Mouse (Mus musculus) splenic B cell, adult 2 months (primary cell): ENCODE measurements around the gene Rapgef6.

Experiments used
- DNase-seq: peaks from one replicate; pipeline ENCODE4 v3.0.0-alpha.2; 2011; ENCODE audit warnings: low read depth, low spot score
- H3K27me3 ChIP-seq: 2 replicates; pipeline ENCODE4 v1.6.1; 2012; ENCODE audit warnings: mild to moderate bottlenecking, low read length, moderate library complexity, mixed read lengths; ENCODE audit not compliant: control insufficient read depth, poor library complexity, insufficient read depth, severe bottlenecking
- H3K36me3 ChIP-seq: 2 replicates; pipeline ENCODE4 v1.6.1; 2012; ENCODE audit warnings: mild to moderate bottlenecking, low read length, moderate library complexity, mixed read lengths; ENCODE audit not compliant: control insufficient read depth, poor library complexity, insufficient read depth, severe bottlenecking

Gene Rapgef6

DNA sequence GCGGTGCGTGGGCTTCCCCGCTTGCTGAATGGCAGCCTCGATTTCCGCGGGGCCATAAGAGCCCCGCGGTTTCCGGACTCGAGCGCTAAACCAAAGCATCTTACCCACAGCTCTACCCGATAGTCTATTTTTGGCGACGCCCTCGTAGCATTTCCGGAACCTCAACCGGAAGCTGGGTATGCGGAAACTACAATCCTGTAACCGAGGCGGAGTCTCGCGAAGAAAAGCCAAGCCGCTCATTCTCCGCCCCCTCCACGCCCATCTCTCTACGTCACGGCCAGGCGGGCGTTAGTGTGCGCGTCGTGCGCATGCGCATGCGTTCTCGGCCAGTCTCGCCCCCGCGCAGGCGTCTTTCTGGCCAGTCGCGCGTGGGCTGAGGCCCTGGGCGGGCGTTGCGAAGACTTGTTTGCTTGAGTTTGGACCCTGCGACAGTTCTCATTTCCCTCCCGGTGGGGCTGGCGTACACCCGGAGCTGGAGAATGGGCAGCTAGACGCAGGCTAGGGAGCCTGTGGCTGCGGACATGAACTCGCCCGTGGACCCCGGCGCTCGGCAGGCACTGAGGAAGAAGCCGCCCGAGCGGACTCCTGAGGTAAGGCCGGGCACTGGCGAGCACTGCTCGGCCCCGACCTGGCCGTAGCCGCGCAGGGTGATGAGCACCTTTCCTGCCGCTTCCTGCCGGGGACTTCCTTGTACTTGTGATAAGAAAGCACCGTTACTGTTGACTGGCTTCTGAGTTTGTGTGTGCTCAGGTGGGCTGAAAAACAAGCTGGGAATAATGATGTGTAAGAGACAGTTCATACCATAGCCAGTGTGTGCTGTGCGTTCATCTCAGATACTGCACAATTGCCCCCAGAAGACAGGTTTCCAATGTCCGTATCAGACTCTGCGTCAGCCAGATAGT lies at the start of gene Rapgef6:
Gene Rapgef6 (plus strand): TSS at position 319 of the 902 bp plus-strand sequence.
- Histone ChIP-seq H3K36me3 (no peaks in the 10 kb centered on the region), H3K27me3 (no peaks in the 10 kb centered on the region)
- DNase-seq, result peak; percentile 100

DNA sequence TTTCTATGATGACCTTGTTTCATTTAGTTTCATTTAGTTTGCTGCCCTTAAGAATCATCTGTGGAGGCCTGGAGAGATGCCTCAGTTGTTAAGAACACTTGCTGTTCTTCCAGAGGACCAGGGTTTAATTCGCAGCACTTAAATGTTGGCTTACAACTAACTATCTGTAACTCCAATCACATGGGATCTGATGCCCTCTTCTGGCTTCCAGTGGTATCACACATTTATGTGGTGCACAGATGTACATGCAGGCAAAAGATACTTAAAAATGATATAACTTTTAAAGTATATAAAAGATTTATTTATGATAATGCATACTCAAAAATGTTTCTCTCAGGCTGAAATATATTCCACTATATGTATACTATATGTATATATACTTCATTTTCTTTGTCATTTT lies 44.2 kb upstream of the Rapgef6 start:
- DNase-seq, result peak; percentile 75
- Histone ChIP-seq H3K27me3 (no peaks in the 10 kb centered on the region), H3K36me3 (peaks cover 3% of the 10 kb centered on the region; the same call in 1 of the 2 replicates)

DNA sequence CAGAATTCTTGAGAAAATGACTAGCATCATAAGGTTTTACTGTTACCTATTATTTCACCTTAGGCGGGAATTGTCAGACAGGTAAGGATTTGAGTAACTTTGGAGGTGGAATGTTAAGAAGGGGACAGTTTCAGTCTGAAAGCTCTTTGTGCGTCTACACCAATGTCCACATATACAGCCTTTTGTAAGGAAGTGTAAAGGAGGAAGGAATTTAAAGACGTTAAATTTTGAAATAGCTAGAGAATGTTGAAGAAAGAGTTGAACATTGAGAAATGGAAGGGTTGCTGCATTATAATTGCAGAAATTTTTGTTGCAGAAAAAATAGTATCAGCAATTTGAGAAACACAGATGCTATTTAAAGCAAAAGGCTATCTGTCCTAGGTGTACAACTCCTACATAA lies 36.6 kb upstream of the Rapgef6 start:
- no peaks in the 10 kb centered on the region for H3K27me3 ChIP-seq
- peaks cover 6% of the 10 kb centered on the region; the same call in 1 of the 2 replicates for H3K36me3 ChIP-seq
- DNase-seq, result no peak

DNA sequence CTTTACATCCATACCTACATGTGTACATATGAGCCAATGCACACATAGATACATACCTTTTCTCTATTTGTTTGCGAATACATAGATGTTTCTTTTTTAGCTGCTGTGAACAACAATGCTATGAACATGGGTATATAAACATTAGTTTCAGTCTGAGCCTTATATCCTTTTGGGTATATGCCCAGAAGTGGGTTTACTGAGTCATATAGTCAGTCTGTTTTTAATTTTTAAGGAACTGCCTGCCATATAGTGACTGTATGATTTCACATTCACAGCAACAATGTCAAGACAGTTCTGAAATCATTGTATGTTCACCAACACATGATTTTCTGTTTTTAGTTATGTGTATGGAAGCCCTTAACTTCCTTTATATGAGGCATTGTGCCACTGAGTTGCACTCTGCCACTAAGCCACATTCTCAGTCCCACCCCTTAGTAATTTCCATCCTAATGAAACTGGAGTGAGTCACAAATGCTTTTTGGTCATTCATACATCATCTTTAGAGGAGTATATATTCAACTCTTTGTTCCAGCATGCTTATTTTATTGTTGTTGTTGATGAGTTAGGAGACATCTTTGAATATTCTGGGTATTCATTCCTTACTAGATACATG lies 30.6 kb upstream of the Rapgef6 start:
- Histone ChIP-seq H3K27me3 (no peaks in the 10 kb centered on the region), H3K36me3 (0 out of 2 replicates have a peak, but pooled peaks cover 6% of the 10 kb centered on the region)
- no peak for DNase-seq

DNA sequence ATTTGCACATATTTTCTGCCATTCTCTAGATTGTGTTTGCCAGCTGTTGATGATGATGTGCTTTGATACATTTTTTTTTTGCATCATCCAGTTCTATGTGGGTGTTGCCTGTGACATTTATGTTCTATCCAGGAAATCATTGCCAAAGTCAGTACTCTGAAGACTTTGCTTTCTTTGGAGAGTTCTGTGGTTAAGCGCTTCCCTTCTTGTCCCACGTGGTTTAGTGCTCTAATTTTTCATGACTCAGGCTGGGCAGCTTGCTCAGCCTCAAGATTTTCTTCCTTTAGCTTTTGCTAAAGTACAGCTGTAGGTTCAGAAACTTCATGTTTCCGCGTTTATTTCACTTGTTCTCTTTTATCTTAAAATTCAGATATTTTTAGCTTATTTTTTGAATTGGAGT lies 30.1 kb upstream of the Rapgef6 start:
- 0 out of 2 replicates have a peak, but pooled peaks cover 5% of the 10 kb centered on the region for H3K36me3 ChIP-seq
- no peaks in the 10 kb centered on the region for H3K27me3 ChIP-seq
- DNase-seq, result peak; percentile 8

DNA sequence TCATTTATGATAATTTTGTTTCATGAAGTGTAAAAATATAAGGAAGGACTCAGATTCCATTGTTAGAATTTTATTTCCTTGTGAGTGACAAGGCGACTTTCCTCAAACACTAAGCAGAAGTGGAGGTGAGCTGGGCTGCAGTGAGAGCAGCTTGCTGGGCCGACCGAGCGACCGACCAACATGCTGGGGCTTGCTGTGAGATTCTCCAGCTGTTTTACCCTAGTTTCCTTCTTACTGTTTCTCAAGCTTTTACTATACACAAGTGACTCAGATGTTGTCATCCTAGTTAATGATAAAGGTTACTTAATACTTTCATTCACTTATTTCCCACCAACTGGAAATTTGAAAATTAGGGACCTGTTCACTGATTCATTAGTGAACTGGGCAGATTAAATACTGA lies 22.8 kb upstream of the Rapgef6 start:
- DNase-seq, result no peak
- peaks cover 4% of the 10 kb centered on the region for H3K36me3 ChIP-seq

DNA sequence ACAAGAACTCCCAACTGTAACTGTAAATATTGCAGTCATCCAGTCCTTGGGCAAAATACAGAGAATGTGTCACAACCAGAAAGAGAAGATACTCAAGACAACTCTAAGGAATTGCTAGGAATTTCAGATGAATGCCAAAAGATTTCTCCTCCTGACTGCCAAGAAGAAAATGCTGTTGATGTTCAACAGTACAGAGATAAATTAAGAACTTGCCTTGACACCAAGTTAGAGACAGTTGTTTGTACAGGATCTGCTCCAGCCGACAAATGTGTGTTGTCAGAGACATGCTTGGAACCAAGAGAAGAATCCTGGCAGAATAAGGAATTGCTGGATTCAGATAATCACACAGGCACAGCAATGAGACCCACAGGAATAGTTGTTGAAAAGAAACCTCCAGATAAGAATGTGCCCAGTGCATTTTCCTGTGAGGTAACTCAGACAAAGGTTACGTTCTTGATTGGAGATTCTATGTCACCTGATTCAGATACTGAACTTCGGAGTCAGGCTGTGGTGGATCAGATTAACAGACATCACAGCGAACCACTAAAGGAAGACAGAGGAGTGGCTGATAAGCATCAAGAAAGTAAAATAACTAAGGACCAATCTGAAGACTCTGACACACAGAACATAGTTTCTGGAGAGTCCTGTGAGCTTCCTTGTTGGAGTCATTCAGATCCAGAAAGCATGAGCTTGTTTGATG lies 20.0 kb upstream of the Rapgef6 start:
- Histone ChIP-seq H3K27me3 (no peaks in the 10 kb centered on the region), H3K36me3 (peaks cover 7% of the 10 kb centered on the region)
- no peak for DNase-seq

More for the DNA sequence above, 22.8 kb upstream of the Rapgef6 start:
- H3K27me3 ChIP-seq, result no peaks in the 10 kb centered on the region

DNA sequence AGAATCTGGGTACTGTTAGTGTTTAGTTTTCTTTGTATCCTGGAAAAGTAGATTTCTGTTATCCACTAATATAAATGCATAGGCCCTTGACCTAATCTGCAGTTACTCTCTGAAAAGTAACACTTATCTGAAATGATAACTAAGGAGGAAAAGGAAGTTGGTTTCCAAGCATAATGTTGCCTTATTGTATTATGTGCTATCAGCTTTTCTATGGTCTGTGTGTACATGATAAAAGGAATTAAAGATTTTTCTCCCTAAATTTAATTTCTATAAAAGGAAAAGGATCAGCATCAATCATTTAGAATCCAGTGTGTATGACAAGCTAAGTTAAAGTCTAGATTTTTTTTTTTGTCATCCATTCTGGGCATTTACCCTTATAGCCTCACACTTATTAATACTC lies 9.1 kb upstream of the Rapgef6 start:
- no peak for DNase-seq
- Histone ChIP-seq H3K27me3 (no peaks in the 10 kb centered on the region), H3K36me3 (peaks cover 9% of the 10 kb centered on the region)

DNA sequence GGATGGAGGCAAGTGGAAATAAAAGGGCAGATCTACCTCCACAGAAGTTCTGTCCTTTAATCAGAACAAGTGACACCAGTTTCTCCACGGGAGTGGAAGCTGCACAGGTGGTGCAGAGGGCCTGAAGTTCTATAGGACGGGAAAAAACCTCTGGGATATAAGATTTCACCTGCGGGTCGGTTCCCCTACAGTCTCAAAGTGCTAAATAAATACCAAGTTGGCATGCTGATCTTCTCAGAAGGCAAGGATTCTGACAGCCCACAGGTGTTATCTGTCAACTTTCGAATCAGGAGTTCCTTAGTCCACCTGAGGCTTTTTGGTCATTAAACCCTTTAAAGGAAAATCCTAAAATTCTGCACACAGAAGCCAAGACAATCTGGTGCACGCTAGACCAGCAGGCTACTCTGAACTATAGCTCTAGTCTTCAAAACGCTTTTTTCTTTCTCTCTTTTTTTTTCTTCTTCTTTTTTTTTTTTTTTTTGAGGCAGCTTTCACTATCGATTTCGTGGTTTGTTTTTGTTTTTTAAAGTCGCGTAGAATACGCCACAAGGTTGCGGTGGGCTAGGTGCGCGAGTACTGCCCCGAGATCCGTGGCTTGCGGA lies 619 bp upstream of the Rapgef6 start:
- Histone ChIP-seq H3K27me3 (no peaks in the 10 kb centered on the region), H3K36me3 (no peaks in the 10 kb centered on the region)
- DNase-seq, result peak; percentile 16

DNA sequence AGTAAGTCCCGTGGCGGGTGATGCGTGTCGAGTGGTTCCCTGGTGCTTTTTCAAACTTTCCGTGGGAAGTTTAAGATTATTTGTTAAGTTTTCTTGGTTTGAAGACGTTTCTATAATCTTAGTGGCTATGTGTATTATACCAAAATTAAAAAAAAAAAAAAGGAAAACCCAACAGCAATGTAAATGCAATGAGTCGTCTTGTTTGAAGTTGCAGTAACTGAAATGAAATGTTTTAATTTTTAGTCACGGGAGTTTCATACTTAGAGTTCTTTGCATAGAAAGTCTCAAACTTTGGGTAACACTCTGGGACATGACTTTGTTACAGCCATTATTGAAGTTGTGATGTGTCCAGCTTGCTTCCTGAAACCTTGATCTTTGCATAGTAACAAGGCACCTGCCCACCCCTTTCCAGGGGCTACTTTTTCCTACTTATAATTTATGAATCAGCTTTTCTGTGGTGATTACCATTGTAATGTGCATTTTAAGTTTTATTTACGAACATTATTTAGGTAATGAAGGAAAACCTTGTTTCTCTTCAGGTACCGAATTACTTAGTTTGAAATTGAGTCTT lies 869 bp downstream of the Rapgef6 start:
- no peaks in the 10 kb centered on the region for H3K36me3 ChIP-seq
- H3K27me3 ChIP-seq, result no peaks in the 10 kb centered on the region
- no peak for DNase-seq

DNA sequence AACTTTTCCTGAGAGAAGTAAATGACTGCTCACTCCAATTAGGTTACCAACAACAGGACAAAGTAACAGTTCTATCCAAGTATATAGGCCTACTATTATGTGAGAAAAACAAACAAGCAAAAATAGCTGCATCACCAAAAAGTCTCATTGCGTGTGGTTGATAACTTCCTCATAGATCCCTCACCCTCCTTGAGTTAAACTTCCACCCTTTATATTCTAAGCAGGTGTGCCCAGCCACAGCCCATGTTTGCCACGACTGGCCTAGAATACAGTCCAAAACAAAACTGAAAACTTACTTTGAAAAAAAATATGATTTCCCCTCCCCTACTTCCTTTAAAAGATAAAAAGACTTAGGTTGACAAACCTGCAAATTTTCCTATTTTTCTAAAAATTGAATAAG lies 5.4 kb downstream of the Rapgef6 start:
- DNase-seq, result peak; percentile 26
- Histone ChIP-seq H3K27me3 (no peaks in the 10 kb centered on the region), H3K36me3 (no peaks in the 10 kb centered on the region)

DNA sequence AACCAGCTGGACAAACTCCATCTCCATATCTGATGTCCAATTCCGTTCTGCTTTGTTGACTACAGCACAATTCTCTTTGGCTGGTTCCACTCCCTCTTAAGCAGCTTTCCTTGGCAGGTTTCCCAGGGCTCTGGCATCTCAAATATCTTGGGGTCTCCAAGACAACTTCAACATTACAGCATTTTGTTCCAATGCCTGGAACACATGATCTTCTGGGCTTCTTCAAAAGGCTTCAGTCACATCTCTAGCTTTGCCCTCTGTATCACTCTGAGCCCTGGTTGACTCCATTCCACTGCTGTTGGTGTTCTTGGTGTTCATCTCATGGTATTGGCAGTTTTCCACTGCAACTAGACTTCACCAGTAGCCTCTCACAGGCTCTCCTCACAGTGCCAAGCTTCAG lies 7.7 kb downstream of the Rapgef6 start:
- DNase-seq, result no peak
- H3K27me3 ChIP-seq, result no peaks in the 10 kb centered on the region

DNA sequence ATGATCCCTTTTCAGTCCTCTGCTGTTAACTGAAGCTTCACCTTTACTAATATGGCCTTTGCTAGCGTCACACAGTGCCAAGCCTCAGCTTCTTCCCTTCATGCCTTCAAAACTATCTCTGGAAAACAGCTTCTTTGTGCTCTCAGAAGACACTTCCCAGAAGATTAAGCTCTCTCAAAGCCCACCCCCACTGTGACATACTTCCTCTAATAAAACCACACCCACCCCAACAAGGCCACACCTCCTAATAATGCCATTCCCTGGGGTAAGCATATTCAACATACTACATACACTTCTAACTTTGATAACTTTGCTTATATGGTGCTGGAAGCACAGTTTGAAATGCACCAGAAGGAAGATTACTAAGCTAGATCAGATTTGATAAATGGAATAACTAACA lies 8.3 kb downstream of the Rapgef6 start:
- Histone ChIP-seq H3K27me3 (no peaks in the 10 kb centered on the region), H3K36me3 (no peaks in the 10 kb centered on the region)
- no peak for DNase-seq

More for the DNA sequence above, 7.7 kb downstream of the Rapgef6 start:
- H3K36me3 ChIP-seq, result no peaks in the 10 kb centered on the region

DNA sequence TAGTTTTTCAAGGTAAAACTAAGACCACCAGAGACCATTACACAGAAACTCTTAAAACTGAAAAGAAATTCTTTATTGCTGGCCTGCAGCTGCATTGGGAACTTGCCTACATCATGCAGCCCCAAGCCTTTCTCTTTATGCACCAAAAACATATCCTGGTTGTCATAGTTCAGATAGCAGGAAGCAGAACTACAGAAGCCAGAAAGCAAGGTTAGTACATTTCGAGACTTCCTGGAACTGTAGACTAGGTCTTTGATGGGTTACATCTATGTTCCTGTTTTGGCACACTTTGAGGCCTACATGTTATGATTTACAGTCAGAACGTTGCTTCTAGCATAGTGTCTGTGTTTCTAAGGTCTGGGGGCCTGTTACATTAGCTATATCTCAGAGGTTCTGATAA lies 11.2 kb downstream of the Rapgef6 start:
- Histone ChIP-seq H3K27me3 (no peaks in the 10 kb centered on the region), H3K36me3 (no peaks in the 10 kb centered on the region)
- peak; percentile 74 for DNase-seq
